Mouse (Mus musculus): ENCODE results near the gene Ang6.
"Not testable (repeated sequence)": the region's sequence is repeated elsewhere in the genome, so short reads cannot be mapped to it uniquely, and the experiment has no call there.

Ang6 gene

DNA sequence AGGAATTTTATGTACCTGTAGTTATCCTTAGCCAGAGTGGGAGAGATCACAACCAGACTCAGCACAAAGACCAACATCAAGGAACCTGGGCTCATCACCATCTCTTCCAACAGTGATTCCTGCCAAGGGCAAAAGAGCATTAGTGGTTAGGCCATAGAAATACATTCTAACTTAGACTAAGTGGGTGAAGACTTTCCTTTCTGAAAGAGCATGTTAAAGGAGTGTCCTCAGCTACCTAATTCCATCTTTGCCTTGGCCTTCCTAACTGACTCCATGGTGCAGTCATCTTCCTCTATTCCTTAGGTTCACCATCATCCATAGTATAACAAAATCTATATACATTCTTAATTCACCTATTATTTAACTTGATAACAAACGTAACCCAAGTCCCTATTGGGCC is at the start of gene Ang6:
TSS of gene Ang6 (minus strand) at position 101 of the 400 bp plus-strand sequence.
- DNase-seq (ENCODE audit: low read depth), result no peak

DNA sequence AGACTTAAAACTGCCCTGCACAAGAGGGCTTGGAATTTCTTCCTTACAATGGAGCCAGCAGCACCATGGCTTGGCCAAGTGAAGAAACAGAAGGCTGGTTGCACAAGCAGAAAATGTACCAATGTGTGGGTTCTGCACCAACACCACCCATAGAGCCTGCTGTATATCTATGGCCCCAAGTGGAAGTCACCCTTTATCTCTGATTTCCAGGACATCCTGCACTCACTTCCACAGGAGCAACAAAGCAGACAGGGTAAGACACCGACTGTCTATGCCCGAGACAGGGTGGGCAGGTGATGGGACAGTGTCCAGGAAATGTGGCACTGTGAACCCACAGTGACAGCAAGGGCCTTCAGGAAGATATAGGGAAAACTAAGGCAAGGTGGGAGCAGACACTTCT is 44.5 kb upstream of the Ang6 start:
- not testable (repeated sequence) for DNase-seq (ENCODE audit: low read depth)

DNA sequence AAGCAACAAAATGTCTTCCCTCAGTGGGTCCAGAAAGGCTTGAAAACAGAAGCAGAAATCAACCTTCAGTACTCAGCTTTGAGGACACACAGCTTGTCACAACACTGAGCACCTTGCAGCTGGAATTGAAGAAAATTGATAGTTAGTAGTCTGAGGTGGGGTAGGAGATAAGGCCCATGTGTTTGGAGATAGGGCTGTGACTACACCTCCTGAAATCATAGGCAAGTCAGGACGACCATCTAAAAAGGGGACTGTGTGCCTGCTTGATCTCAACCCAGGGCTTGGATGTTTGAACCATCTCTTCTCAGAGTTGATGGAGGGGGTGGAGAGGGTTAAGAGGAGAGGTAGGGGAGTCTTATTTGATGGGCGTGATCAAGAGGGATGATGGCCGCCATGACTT is 29.8 kb upstream of the Ang6 start:
- DNase-seq (ENCODE audit: low read depth), result not testable (repeated sequence)

DNA sequence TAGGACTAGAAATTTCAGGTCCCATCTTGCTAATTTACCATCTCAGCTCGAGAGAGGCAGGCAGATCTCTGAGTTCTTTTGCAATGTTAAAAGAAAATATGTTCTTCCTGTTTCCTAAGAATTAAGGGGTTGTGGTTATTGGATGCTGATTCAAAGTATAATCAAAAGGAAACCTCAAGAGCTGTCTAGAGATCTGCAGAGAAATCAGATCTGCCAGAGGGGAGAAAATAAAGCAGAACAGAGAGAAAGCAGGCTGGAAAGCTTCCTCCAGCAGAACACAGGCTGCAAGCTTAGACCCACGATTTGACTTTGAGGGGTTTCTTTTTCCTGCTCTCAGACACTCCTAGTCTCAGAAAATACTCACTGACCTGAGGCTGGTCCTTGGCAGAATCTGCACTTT is 7.6 kb upstream of the Ang6 start:
- DNase-seq (ENCODE audit: low read depth), result not testable (repeated sequence)

DNA sequence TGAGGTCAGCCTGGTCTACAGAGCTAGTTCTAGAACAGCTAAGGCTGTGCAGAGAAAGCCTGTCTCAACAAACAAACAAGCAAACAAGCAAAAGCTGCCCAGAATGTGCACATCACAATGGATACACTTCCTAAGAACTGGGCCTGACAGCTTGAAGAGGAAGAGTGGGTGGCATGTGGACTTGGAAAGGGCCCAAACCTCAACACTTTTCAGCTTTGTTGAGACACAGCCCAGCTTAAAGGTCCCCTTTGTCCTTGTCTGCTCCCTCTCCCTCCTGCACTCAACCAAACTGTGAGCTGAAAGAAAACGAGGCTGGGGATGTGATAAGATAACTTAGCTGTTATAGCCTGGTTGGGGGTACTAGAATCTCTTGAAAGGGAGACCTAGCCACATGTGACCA is 6.0 kb upstream of the Ang6 start:
- DNase-seq (ENCODE audit: low read depth), result not testable (repeated sequence)

DNA sequence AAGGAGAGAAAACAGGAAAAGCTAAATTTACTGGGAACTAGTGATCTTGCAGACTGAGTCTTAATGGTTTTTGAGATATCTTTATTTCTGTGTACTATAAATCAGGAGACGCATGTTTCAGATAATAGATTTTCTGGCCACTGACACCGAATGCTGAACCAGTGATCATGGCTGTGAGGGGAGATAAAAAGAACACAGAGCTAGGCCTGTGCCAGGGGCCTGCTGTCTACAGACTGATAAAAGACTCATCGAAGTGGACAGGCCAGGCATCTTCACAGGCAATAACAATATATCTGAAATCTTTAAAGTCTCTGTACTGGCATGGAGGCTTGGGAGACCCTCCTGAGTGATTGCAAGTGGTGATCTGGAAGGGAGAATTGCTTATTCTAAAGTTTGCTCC is 469 bp downstream of the Ang6 start:
- no peak for DNase-seq (ENCODE audit: low read depth)

DNA sequence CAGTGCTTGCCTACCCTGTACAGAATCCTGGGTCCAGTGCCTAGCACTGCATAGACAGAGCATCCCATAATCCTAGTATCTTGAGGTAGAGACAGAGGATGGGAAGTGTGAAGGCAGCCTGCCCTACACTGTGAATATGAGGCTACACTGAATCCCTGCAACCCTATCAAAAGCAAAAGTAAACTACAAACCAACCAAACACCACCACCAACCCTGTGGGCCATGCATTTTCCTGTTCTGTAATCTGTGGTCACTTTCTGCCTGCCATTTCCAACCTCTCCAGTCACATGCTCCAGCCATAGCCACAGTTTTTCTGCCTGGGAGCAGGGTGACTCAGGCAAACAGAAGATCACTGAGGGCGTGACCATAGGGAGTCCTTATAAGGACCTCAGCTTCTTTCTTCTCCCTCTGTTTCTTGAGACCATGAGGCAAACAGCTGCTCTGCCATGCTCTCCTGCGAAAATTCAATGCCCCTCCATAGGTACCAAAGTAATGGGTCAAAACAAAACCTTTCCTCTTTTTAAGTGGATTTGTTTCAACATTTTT is 3.5 kb downstream of the Ang6 start:
- DNase-seq (ENCODE audit: low read depth), result not testable (repeated sequence)

DNA sequence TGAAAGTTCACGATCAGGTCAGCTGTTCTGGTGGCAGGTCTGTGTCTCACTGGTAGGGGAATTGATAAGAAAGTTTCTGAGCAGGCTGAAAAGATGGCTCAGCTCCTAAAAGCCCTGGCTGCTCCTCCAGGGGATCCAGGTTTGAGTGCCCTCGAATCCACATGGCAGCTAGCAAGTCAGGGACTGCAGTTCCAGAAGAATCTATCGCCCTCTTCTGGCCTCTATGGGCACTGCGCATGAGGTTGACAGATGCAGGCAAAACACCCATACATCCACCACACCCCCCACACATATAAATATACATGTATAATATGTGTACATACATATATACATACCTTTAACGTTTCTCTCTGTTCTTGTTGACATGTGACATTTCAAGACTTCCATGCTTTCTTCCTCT is 14.7 kb downstream of the Ang6 start:
- peak; percentile 80 for DNase-seq (ENCODE audit: low read depth)

DNA sequence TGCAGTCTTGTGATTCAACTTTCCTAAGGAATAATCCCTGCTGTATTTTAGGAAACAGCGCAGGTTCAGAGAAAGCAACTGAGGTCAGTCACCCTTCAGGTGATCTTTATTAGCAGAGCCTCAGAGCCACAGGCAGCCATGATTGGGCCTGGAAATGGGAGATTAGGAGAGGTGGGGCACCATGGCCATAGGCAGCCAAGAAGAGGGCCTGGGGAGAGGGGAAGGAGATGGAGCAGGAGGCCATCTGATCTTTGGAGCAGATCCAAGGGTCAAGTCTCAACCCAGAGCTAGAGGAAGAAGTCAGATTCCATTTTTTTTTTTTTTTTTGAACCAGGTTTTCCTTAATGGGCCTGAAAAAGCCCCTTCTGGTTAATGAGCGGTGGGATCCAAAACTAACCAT is 15.9 kb downstream of the Ang6 start:
- no peak for DNase-seq (ENCODE audit: low read depth)

DNA sequence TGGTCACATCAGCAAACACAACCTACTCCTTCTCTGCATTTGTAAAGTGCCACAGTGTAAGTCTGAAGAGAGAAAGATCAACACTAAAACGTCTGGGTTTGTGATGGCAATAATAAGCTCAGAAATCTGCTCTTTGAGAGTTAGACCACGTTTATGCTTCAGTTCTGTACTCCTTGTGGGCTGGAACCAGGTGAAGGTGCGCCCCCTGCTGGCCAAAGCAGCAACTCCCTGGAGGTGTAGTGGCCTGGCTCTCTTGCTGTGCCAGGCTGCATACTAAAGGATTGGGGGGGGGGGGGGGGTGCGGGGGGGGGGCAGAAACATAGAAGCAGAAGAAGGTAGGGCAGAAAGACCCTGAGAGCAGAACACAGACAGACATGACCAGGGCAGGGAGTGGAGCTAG is 18.2 kb downstream of the Ang6 start:
- DNase-seq (ENCODE audit: low read depth), result peak; percentile 52

DNA sequence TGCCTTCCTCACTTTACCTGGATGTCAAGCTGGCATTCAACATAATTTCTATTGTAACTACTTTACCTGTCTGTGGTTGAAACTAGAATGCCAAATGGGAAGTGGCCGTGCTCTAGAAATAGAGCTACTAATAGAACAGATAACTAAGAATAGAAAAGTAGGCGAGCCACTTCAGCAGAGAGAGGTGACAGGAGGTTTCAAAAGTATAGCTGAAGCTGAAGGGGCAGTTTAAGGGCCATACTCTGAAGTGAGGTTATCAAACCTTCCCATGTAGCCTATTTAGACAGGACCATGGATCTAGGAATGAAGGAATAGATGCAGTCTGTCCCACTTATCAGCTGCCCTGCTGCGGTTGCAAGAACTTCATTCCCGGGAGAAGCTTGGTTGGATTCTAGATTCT is 18.6 kb downstream of the Ang6 start:
- DNase-seq (ENCODE audit: low read depth), result no peak

DNA sequence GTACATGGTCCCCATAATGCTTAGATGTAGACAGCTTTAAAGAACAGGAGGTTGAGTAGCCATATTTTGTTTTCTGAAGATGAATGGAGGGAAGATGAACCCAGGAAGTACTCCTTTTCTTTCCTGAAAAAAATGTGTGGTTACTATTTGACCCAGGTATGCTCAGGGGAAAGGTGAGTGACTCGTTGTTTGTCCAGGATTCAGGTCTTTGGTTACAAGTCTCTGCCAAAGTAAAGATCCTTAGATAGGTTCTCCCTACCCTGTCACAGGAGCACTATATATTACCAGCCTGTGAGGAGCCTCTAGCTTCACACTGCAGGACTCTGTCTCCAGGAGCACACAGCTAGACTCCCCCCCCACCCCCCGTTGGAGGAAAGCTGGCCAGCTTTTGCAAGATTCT is 45.3 kb downstream of the Ang6 start, which contains the start of gene Ang5:
TSS of gene Ang5 (plus strand) at position 301 of the 400 bp plus-strand sequence.
- not testable (repeated sequence) for DNase-seq (ENCODE audit: low read depth)

DNA sequence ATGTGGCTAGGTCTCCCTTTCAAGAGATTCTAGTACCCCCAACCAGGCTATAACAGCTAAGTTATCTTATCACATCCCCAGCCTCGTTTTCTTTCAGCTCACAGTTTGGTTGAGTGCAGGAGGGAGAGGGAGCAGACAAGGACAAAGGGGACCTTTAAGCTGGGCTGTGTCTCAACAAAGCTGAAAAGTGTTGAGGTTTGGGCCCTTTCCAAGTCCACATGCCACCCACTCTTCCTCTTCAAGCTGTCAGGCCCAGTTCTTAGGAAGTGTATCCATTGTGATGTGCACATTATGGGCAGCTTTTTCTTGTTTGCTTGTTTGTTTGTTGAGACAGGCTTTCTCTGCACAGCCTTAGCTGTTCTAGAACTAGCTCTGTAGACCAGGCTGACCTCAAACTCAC is 47.0 kb downstream of the Ang6 start:
- DNase-seq (ENCODE audit: low read depth), result not testable (repeated sequence)

DNA sequence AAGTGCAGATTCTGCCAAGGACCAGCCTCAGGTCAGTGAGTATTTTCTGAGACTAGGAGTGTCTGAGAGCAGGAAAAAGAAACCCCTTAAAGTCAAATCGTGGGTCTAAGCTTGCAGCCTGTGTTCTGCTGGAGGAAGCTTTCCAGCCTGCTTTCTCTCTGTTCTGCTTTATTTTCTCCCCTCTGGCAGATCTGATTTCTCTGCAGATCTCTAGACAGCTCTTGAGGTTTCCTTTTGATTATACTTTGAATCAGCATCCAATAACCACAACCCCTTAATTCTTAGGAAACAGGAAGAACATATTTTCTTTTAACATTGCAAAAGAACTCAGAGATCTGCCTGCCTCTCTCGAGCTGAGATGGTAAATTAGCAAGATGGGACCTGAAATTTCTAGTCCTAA is 48.7 kb downstream of the Ang6 start:
- not testable (repeated sequence) for DNase-seq (ENCODE audit: low read depth)
